Mouse (Mus musculus): ENCODE results near the gene Atp7a. TPM values are rescaled to one million over a fixed set of nuclear protein-coding genes. Genes with fewer than 3 reads are reported as not detected.

Atp7a gene
- total RNA-seq, 2 experiments from 2014 or later = 34.1 to 39.3 TPM

DNA sequence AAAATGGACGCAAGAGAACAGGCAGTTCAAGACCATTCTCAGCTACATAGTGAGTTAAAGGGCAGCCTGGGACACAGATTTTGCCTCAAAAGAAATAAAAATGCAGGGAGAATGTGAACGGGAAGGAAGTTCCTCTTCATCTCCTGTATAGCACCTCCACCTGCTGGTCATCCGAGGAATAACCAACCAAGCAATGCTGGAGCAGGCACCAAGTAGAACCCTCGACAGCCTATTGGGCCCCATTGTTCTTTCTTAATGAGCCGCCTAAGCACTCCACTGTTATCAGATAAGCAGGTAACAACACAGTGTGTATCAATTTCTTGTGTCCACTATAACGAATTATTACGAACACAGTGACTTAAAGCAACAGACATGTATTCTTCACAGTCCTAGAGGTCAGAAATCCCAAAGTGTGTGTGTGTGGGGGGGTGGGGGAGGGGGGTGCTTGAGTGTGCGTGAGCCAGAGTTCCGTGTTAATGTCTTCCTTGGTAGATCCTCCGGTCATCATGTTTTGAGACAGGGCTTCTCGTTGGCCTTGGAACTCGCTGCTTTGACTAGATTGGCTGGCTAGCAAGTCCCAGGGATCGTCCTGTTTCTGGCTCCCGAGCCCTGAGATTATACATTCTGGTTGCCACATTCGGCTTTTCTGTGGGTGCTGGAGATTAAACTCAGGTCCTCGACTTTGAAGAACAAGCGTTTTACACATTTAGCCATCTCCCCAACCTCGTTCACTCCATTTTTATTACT is 144.2 kb downstream of the Atp7a start:
- DNase-seq (ENCODE audit: low spot score in 2 of 2) = peak; percentile 28 to 34

DNA sequence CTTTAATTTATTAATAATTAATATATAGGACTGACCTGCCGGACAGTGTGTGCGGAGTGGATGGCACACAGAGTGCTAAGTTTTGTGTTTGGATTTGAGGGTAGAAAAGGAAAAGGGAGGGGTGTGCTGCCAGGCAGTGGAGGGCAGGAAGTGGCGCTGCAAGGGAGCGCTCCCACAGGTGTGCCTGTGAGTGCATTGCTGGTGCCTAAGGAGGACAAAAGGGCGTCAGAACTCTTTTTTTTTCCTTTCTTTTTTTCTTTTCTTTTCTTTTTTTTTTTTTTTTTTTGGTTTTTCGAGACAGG is 144.7 kb downstream of the Atp7a start:
- DNase-seq (ENCODE audit: low spot score in 2 of 2) = no peak

Other genes with a start within 250 kb of the Atp7a start
- 100 to 1,000 TPM; 140 to 172 TPM for gene Atrx, start 97.9 kb upstream of the Atp7a start, total RNA-seq (2021)
- gene Magt1, start 15.4 kb upstream of the Atp7a start, total RNA-seq (2021) = 10 to 100 TPM; 51.6 to 57.8 TPM
- 100 to 1,000 TPM; 338 to 374 TPM for gene Cox7b, start 11.6 kb upstream of the Atp7a start, total RNA-seq (2021)
- gene Tlr13, start 115.9 kb downstream of the Atp7a start, total RNA-seq (2021) = 1 to 10 TPM; 2.1 to 2.4 TPM
- gene Pgk1, start 159.8 kb downstream of the Atp7a start, total RNA-seq (2021) = 100 to 1,000 TPM; 189 to 231 TPM
- gene Taf9b, start 193.9 kb downstream of the Atp7a start, total RNA-seq (2021) = 10 to 100 TPM; 14.5 to 16.1 TPM
- gene Fnd3c2, start 228.1 kb downstream of the Atp7a start, total RNA-seq (2021) = under 1 TPM in 1 of 2 experiments, not detected in 1; 0.14 TPM